Mouse (Mus musculus): Measurements from ENCODE around the gene Lamc3. TPM values are rescaled to one million over a fixed set of nuclear protein-coding genes. Genes with fewer than 3 reads are reported as not detected.

The Lamc3 gene
- polyA plus RNA-seq, 1 experiment from 2014 or later, result 4.5 TPM

DNA sequence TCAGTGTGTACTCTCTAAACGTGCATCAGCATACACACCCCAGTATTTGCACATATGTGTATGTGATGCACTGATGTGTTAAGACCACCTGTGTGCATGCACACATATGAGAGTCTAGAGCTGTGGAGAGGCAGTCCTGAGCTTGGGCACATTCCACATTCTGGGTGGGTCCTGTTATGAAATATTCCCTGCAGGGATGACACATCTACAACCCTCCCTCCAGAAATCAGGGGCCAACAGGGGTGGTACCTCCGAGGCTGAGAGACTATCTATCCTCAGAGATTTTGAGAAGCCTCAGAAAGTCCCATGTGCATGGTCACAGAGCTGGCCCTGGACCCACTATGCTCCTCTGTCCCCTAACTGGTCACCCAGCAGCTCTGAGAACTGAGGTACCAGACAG is 58.5 kb downstream of the Lamc3 start:
- no peak overlapping the region for H3K27ac ChIP-seq
- ATAC-seq (replicated peaks; ENCODE audit: low FRiP score), result no peak
- H3K27me3 ChIP-seq, result peaks cover 3% of the 10 kb centered on the region; the same call in 1 of the 2 replicates
- H3K9me3 ChIP-seq (replicated peaks), result no peaks in the 10 kb centered on the region
- no peak overlapping the region for H3K4me3 ChIP-seq (replicated peaks)
- peaks cover 7% of the 10 kb centered on the region for H3K4me1 ChIP-seq
- H3K36me3 ChIP-seq, result no peaks in the 10 kb centered on the region
- H3K4me2 ChIP-seq, result no peak overlapping the region
- H3K9ac ChIP-seq, result no peak overlapping the region
- 80% methylated on average over 2 of the region's 2 CpGs for WGBS

DNA sequence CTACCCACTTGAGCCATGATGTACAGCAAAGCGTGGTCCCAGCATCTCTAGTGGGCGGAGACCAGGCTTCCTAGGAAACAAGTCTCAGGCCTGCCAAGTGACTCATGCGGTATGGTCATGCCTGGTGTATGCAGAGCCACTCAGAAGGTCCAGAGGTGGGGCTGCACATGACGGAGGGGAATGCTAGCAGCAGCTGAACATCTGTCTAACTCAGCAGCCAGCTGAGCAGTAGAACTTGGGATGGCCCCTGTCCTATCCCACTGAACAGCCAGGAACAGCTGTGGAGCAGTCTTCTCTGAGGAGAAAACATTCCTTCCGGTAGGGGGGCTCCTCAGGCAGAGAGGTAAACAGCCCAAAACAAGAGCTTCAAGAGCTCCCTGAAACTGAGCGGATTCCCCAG is 61.3 kb downstream of the Lamc3 start:
- ATAC-seq (replicated peaks; ENCODE audit: low FRiP score), result no peak

DNA sequence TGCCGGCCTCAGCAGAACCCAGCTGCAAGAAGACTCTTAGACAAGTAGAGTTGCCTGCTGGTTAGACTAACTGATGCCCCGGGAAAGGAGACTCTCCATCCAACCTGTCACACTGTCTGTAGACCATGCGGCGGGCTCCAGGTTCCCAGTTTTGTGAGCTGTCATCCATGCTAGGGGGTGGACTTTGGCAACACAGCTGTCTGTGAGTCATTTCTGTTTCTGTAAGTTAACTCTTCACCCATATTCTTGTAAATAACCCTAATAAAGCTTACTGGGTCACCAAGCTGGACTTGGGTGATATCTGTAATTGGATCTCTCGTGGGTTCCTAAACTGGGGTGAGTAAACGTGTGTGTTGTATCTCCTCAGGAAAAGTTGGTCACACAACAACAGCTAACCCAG is 61.7 kb downstream of the Lamc3 start:
- peaks cover 3% of the 10 kb centered on the region; the same call in 1 of the 2 replicates for H3K27me3 ChIP-seq
- 58% methylated on average over 6 of the region's 6 CpGs for WGBS
- no peak overlapping the region for H3K4me2 ChIP-seq
- H3K27ac ChIP-seq, result no peak overlapping the region
- H3K4me3 ChIP-seq (replicated peaks), result no peak overlapping the region
- no peaks in the 10 kb centered on the region for H3K36me3 ChIP-seq
- H3K9me3 ChIP-seq (replicated peaks), result no peaks in the 10 kb centered on the region
- no peak for ATAC-seq (replicated peaks; ENCODE audit: low FRiP score)
- H3K4me1 ChIP-seq, result peaks cover 38% of the 10 kb centered on the region
- no peak overlapping the region for H3K9ac ChIP-seq

More for the DNA sequence above, 61.3 kb downstream of the Lamc3 start:
- Histone ChIP-seq H3K4me1 (peaks cover 35% of the 10 kb centered on the region), H3K27ac (no peak overlapping the region), H3K9ac (no peak overlapping the region), H3K27me3 (peaks cover 3% of the 10 kb centered on the region; the same call in 1 of the 2 replicates), H3K36me3 (no peaks in the 10 kb centered on the region), H3K4me2 (no peak overlapping the region), H3K9me3 (replicated peaks) (no peaks in the 10 kb centered on the region), H3K4me3 (replicated peaks) (no peak overlapping the region)
- WGBS, result 81% methylated on average over 6 of the region's 6 CpGs

DNA sequence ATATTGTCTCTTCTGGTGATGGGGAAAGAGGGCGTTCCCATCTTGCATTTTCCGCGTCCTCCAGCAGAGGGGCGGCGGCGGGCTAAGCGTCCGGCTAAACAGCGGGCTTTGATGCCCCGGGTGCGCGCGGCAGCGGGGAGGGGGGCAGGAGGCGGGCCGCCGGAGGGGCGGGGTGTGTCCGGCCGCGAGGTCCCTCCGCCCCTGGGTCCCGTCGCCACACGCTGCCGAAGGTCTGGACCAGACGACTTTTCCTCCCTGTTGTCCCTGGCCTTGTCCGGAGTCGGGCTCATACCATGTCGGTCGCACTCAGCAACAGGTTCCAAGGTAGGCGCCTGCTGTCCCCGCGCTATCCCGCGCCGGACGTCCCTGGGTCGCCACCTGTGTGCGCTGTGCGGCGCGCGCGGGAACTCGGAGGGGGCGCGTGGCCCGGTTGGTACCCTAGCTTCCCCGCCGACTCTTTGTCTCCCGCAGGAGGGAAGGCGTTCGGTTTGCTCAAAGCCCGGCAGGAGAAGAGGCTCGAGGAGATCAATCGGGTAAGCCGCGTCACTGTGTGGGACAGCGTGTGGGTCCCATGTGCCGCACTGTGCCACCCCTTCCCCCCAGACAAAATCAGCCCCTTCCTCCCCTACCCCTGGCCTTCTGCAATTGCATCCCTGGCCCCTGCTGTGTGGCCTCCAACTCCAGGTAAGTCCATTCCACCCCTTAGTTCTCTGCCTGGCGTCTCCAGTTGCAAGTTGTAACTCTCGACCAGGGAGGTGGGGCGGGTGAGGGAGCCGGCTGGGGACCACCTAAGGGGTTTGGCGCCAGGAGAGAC is 63.2 kb downstream of the Lamc3 start, which contains the start of gene Aif1l:
TSS of gene Aif1l (plus strand) at position 82 of the 814 bp plus-strand sequence.
- peaks cover 53% of the 10 kb centered on the region for H3K4me1 ChIP-seq
- H3K9ac ChIP-seq, result peak within 1 kb of the TSS; percentile 74
- H3K27ac ChIP-seq, result peak within 1 kb of the TSS; percentile 71
- H3K4me2 ChIP-seq, result peak within 1 kb of the TSS; percentile 98
- 0% methylated on average over 65 of the region's 66 CpGs for WGBS
- peaks cover 3% of the 10 kb centered on the region; the same call in 1 of the 2 replicates for H3K27me3 ChIP-seq
- no peaks in the 10 kb centered on the region for H3K9me3 ChIP-seq (replicated peaks)
- ATAC-seq (replicated peaks; ENCODE audit: low FRiP score), result peak; percentile 57
- peak within 1 kb of the TSS; percentile 84 for H3K4me3 ChIP-seq (replicated peaks)
- H3K36me3 ChIP-seq, result no peaks in the 10 kb centered on the region

DNA sequence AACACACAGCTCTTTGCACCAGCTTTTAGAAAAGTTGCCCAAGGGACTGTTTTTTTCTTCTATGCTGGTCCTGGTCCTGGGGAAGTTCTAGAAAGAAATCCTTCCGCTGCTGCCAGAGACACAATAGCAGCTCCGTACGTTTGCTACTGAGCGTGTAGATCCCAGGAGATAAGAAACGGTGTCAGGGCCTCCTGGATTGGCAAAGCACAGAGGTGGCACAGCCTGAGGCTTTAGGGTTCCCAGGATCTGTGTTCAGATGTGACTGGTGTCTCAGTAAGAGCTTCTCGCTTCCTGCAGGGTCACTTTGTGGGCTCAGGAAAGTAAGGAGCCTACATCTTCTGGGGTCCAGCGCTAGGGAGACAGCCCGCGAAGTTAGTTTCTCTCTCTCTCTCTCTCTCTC is 63.9 kb downstream of the Lamc3 start:
- 15% methylated on average over 9 of the region's 9 CpGs for WGBS
- ATAC-seq (replicated peaks; ENCODE audit: low FRiP score), result no peak
- Histone ChIP-seq H3K9ac (peak overlapping the region; percentile 74), H3K27ac (peak overlapping the region; percentile 71), H3K36me3 (no peaks in the 10 kb centered on the region), H3K4me2 (peak overlapping the region; percentile 98), H3K9me3 (replicated peaks) (no peaks in the 10 kb centered on the region), H3K27me3 (peaks cover under 1% of the 10 kb centered on the region; the same call in 1 of the 2 replicates), H3K4me3 (replicated peaks) (peak overlapping the region; percentile 84), H3K4me1 (peaks cover 60% of the 10 kb centered on the region)

DNA sequence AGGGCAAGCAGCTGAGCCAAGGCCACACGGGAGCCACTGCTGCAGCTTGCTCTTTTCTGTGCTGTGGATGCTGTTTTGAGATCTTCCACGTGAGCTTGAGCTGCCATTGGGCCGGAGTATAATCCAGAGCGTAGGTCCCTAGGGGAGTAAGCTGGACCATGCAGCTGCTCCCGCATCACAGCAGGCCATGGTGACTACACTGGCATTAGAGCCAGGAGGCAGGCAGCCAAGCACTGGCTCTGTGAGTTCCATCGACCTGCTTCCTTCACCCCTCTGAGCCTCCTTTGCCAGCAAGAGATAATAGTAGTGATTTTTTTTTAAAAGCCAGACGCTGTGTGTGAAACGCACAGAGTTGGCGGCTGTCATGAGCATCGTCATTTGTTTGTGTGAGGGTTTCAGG is 65.1 kb downstream of the Lamc3 start:
- H3K36me3 ChIP-seq, result no peaks in the 10 kb centered on the region
- ATAC-seq (replicated peaks; ENCODE audit: low FRiP score), result no peak
- H3K4me2 ChIP-seq, result peak overlapping the region; percentile 98
- 0 out of 2 replicates have a peak overlapping the region, but pooled peaks have one; percentile 4 for H3K4me3 ChIP-seq (replicated peaks)
- no peak overlapping the region for H3K9ac ChIP-seq
- no peaks in the 10 kb centered on the region; the same call in 1 of the 2 replicates for H3K27me3 ChIP-seq
- peaks cover 64% of the 10 kb centered on the region for H3K4me1 ChIP-seq
- H3K27ac ChIP-seq, result peak overlapping the region; percentile 91; the same call in 1 of the 2 replicates
- 93% methylated on average over 10 of the region's 10 CpGs for WGBS
- no peaks in the 10 kb centered on the region for H3K9me3 ChIP-seq (replicated peaks)

DNA sequence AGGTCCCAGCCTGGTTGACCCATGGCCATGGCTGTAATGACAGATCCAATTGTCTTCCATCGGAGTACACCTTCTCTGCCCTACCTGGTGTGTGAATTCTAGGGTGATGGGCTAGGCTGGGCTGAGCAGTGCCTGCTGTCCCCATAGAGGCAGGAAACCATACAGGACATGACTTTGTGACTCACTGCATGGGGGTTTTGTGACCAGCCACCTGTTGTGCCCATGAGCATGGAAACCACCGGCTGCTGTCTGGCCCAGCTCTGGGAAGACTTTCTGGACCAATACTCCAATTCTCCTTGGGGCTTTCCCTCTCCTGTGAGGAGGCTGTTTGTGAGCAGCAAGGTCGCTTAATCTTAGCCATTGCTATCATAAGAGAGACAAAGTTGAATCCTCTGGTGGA is 65.6 kb downstream of the Lamc3 start:
- H3K4me2 ChIP-seq, result peak overlapping the region; percentile 98; the same call in 1 of the 2 replicates
- WGBS, result 85% methylated on average over 3 of the region's 3 CpGs
- peaks cover 64% of the 10 kb centered on the region for H3K4me1 ChIP-seq

DNA sequence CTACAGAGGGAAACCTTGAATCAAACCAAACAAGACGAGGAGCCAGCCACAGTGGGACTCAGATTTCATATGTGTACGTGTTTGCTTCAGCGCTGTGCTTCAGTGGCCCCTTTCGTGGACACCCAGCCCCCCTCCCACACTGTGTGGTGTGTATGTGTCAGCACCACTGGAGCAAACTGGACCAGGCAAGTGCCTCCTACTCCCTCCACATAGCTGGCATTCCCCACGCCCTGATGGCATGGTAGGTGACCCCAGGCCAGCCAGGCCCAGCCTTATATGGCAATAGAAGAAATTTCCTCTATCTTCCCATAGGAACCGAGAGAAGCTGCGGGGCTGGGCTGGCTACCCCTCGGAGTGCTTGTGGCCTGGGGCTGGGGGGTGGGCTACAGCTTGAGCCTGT is 66.6 kb downstream of the Lamc3 start:
- 59% methylated on average over 8 of the region's 8 CpGs for WGBS
- Histone ChIP-seq H3K9ac (no peak overlapping the region), H3K4me2 (no peak overlapping the region)

More for the DNA sequence above, 65.6 kb downstream of the Lamc3 start:
- Histone ChIP-seq H3K4me3 (replicated peaks) (0 out of 2 replicates have a peak overlapping the region, but pooled peaks have one; percentile 4), H3K36me3 (no peaks in the 10 kb centered on the region), H3K9ac (no peak overlapping the region), H3K27me3 (no peaks in the 10 kb centered on the region; the same call in 1 of the 2 replicates), H3K9me3 (replicated peaks) (no peaks in the 10 kb centered on the region), H3K27ac (peak overlapping the region; percentile 91)
- ATAC-seq (replicated peaks; ENCODE audit: low FRiP score), result no peak

DNA sequence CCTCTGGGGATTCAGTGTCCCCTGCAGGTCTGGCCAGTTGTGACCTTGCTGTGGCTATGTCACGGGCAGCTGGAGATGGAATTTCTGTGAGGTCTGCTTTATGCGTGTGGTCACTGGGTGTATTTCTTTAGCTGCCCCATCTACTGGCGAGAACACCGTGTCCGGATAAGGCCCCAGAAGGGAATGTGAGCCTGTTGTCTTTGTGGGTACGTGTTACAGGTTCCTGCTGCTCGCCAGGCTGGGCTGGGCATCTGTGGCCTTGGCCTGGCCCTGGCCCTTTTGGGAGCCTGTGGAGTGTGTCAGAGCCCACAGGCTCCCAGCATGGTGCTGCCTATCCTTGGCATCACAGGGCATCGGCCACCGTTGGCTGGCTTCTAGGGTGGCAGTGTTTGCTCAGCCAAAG is 67.7 kb downstream of the Lamc3 start:
- peaks cover 73% of the 10 kb centered on the region for H3K4me1 ChIP-seq
- H3K36me3 ChIP-seq, result no peaks in the 10 kb centered on the region
- no peaks in the 10 kb centered on the region; the same call in 1 of the 2 replicates for H3K27me3 ChIP-seq
- H3K9ac ChIP-seq, result no peak overlapping the region
- no peak overlapping the region for H3K4me3 ChIP-seq (replicated peaks)
- ATAC-seq (replicated peaks; ENCODE audit: low FRiP score), result 0 out of 2 replicates have a peak, but pooled peaks have one; percentile 23
- no peaks in the 10 kb centered on the region for H3K9me3 ChIP-seq (replicated peaks)
- peak overlapping the region; percentile 91 for H3K27ac ChIP-seq
- 53% methylated on average over 9 of the region's 9 CpGs for whole genome bisulfite sequencing
- H3K4me2 ChIP-seq, result 0 out of 2 replicates have a peak overlapping the region, but pooled peaks have one; percentile 23

More for the DNA sequence above, 66.6 kb downstream of the Lamc3 start:
- Histone ChIP-seq H3K27me3 (no peaks in the 10 kb centered on the region; the same call in 1 of the 2 replicates), H3K4me3 (replicated peaks) (no peak overlapping the region), H3K9me3 (replicated peaks) (no peaks in the 10 kb centered on the region), H3K4me1 (peaks cover 66% of the 10 kb centered on the region), H3K27ac (peak overlapping the region; percentile 91), H3K36me3 (no peaks in the 10 kb centered on the region)
- peak; percentile 63 for ATAC-seq (replicated peaks; ENCODE audit: low FRiP score)

DNA sequence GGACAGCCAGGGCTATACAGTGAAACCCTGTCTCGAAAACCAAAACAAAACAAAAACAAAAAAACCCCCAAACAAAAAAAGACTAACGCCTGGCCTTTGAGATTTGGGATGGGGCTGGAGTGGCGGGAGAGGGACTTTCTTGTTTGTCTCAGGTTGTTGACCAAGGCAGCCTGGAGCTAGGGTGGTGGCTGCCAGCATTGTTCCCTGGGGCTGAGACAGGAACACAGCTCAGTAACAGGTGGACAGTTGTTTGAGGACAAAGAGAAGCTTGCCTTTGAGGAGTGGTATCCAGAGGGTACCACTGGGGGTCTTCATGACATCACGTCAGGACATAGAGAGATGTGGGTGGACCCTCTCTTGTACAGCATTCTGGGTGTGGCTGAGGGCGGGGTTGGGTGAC is 68.6 kb downstream of the Lamc3 start:
- H3K27ac ChIP-seq, result no peak overlapping the region
- no peak overlapping the region for H3K4me2 ChIP-seq
- H3K9ac ChIP-seq, result no peak overlapping the region
- no peak for ATAC-seq (replicated peaks; ENCODE audit: low FRiP score)
- no peaks in the 10 kb centered on the region for H3K27me3 ChIP-seq
- no peaks in the 10 kb centered on the region for H3K36me3 ChIP-seq
- peaks cover 76% of the 10 kb centered on the region for H3K4me1 ChIP-seq
- no peak overlapping the region for H3K4me3 ChIP-seq (replicated peaks)
- WGBS, result 92% methylated on average over 5 of the region's 5 CpGs
- no peaks in the 10 kb centered on the region for H3K9me3 ChIP-seq (replicated peaks)

DNA sequence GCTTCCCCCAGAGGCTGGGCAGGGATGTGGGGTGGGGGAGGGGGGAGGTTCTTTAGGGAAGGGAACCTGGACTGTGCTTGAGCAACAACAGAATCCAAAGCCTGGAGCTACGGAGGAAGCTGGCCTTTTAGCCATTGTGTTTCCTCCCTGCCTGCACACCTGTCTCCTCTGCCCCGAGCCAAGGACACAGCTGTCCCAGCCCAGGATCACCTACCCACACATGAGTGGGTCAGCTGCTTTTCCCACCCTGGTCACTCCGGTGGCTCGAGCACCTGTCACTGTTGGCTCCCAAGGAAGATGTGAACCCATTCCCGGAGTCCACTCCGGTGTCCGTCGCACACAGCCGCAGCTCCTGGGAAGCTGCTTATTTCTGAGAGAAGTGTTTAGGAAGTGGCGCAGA is 70.1 kb downstream of the Lamc3 start:
- Histone ChIP-seq H3K27me3 (no peaks in the 10 kb centered on the region), H3K36me3 (no peaks in the 10 kb centered on the region), H3K4me3 (replicated peaks) (no peak overlapping the region), H3K4me2 (no peak overlapping the region), H3K4me1 (peaks cover 76% of the 10 kb centered on the region), H3K9ac (no peak overlapping the region), H3K9me3 (replicated peaks) (no peaks in the 10 kb centered on the region), H3K27ac (no peak overlapping the region)
- WGBS, result 87% methylated on average over 10 of the region's 10 CpGs
- ATAC-seq (replicated peaks; ENCODE audit: low FRiP score), result no peak

DNA sequence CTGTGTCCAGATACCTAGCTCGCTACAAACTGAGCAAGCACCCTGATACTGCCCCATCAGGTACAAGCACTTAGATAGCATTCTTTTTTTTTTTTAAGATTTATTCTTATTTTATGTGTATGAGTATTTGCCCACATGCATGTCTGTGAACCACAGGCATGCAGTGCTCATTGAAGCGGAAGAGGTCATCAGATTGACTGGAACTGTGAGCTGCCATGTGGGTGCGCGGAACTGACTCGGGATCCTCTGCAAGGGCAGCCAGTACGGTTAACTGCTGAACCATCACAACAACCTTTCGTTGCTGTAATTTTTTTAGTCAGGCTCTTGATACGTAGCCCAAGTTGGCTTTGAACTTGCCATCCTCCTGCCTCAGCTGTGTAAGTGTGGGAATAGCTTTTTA is 73.9 kb downstream of the Lamc3 start:
- peak overlapping the region; percentile 78 for H3K27ac ChIP-seq
- ATAC-seq (replicated peaks; ENCODE audit: low FRiP score), result no peak
- H3K4me3 ChIP-seq (replicated peaks), result no peak overlapping the region
- no peak overlapping the region for H3K9ac ChIP-seq
- no peak overlapping the region for H3K4me2 ChIP-seq
- WGBS, result 70% methylated on average over 8 of the region's 8 CpGs
- peaks cover 54% of the 10 kb centered on the region for H3K4me1 ChIP-seq
- no peaks in the 10 kb centered on the region for H3K27me3 ChIP-seq
- H3K36me3 ChIP-seq, result 0 out of 2 replicates have a peak, but pooled peaks cover 5% of the 10 kb centered on the region
- no peaks in the 10 kb centered on the region for H3K9me3 ChIP-seq (replicated peaks)

Measured in kidney, embryonic 15.5 days (tissue).